Mouse (Mus musculus) forebrain, postnatal 0 days (tissue): Measurements from ENCODE around the gene Inpp4b. TPM values are rescaled to one million over a fixed set of nuclear protein-coding genes. Genes with fewer than 3 reads are reported as not detected.
A peak's percentile ranks its signal among the peaks of the same experiment; 100 is the strongest.

Experiments used
- ATAC-seq: fragments of 200-750 bp; cut with Nextera tagmentation; 2 replicates; pipeline ENCODE4 v1.8.0; 2017; ENCODE audit warnings: mild to moderate bottlenecking, moderate library complexity
- DNase-seq: peaks from one replicate; pipeline ENCODE4 v3.0.0-alpha.2; 2015
- H3K27ac ChIP-seq: fragments of 300-500 bp; sonication (generic); 2 replicates; pipeline ENCODE4 v1.5.1; 2014; ENCODE audit warnings: low read depth, mild to moderate bottlenecking, antibody characterized with exemption, low read length, moderate library complexity, mixed read lengths
- H3K27me3 ChIP-seq: fragments of 300-500 bp; sonication (generic); 2 replicates; pipeline ENCODE4 v1.6.1; 2014; ENCODE audit warnings: mild to moderate bottlenecking, low read length, mixed read lengths; ENCODE audit not compliant: insufficient read depth
- H3K36me3 ChIP-seq: fragments of 300-500 bp; sonication (generic); 2 replicates; pipeline ENCODE4 v1.6.1; 2014; ENCODE audit warnings: mild to moderate bottlenecking, moderate library complexity; ENCODE audit not compliant: insufficient read depth
- H3K4me1 ChIP-seq: fragments of 300-500 bp; sonication (generic); 2 replicates; pipeline ENCODE4 v1.6.1; 2014; ENCODE audit warnings: antibody characterized with exemption; ENCODE audit not compliant: insufficient read depth
- H3K4me2 ChIP-seq: fragments of 300-500 bp; sonication (generic); 2 replicates; pipeline ENCODE4 v1.6.1; 2014; ENCODE audit warnings: low read depth, mild to moderate bottlenecking, moderate library complexity
- H3K4me3 ChIP-seq: fragments of 300-500 bp; sonication (generic); 2 replicates; pipeline ENCODE4 v1.5.1; 2014; ENCODE audit warnings: low read depth, low read length, mixed read lengths
- H3K9ac ChIP-seq: fragments of 300-500 bp; sonication (generic); 2 replicates; pipeline ENCODE4 v1.6.1; 2014; ENCODE audit warnings: mild to moderate bottlenecking
- H3K9me3 ChIP-seq: fragments of 300-500 bp; sonication (generic); 2 replicates; pipeline ENCODE4 v1.6.1; 2016; ENCODE audit warnings: low read length
- CTCF ChIP-seq: sonication (generic); IDR thresholded peaks from 2 replicates; pipeline ENCODE4 v1.5.1; 2016; ENCODE audit warnings: antibody characterized with exemption, control low read depth, low read depth
- WGBS: fragments of 180-500 bp; shearing (Covaris S2); extraction: QIAGEN DNeasy Blood & Tissue Kit; methylation state at CpG from one replicate; pipeline ENCODE4 v1.1.7; 2014; 5-methylcytosine and 5-hydroxymethylcytosine counted together
- polyA plus RNA-seq: library from polyadenylated mRNA; unstranded; fragments of >200 nt; fragmentation: Nextera tagmentation; extraction: Ambion mirVana; gene quantifications from 2 replicates; pipeline ENCODE4 v1.2.1, GENCODE M21; 2015
- total RNA-seq: library from RNA; depleted of rRNA; stranded (reverse); fragments of >200 nt; gene quantifications from 2 replicates; pipeline ENCODE4 v1.2.3, GENCODE M21; 2014

The Inpp4b gene
- total and polyA plus RNA-seq, 2 experiments from 2014 or later = 6.7 to 10.6 TPM

- 80% methylated on average over 1 of the region's 1 CpGs for WGBS
- H3K27ac ChIP-seq = no peak overlapping the region
- H3K36me3 ChIP-seq = no peaks in the 10 kb centered on the region
- H3K9ac ChIP-seq = no peak overlapping the region
- no peak overlapping the region for H3K4me2 ChIP-seq
- no peaks in the 10 kb centered on the region; the same call in 1 of the 2 replicates for H3K27me3 ChIP-seq
- H3K4me3 ChIP-seq = no peak overlapping the region
- no peaks in the 10 kb centered on the region for H3K9me3 ChIP-seq
- H3K4me1 ChIP-seq = no peaks in the 10 kb centered on the region
- peak; percentile 86 for TF ChIP-seq CTCF
- ATAC-seq = no peak; the same call in 1 of the 2 replicates
- peak; percentile 82 for DNase-seq
Observed at GRCm38 (mm10) chr8:81349452-81349851, 7.1 kb downstream of the Inpp4b start.

GRCm38 (mm10) chr8:81353460-81353859 lies 11.1 kb downstream of the Inpp4b start:
- H3K4me1 ChIP-seq = no peaks in the 10 kb centered on the region
- no peak for ATAC-seq
- no peak for DNase-seq
- no peaks in the 10 kb centered on the region for H3K36me3 ChIP-seq
- WGBS = 90% methylated on average over 5 of the region's 5 CpGs
- H3K4me2 ChIP-seq = no peak overlapping the region
- H3K9ac ChIP-seq = no peak overlapping the region
- no peak overlapping the region for H3K4me3 ChIP-seq
- no peaks in the 10 kb centered on the region for H3K27me3 ChIP-seq
- TF ChIP-seq CTCF = no peak
- no peak overlapping the region for H3K27ac ChIP-seq
- no peaks in the 10 kb centered on the region for H3K9me3 ChIP-seq

- Histone ChIP-seq H3K9ac (no peak overlapping the region), H3K4me3 (no peak overlapping the region), H3K4me1 (no peaks in the 10 kb centered on the region), H3K4me2 (no peak overlapping the region), H3K27me3 (no peaks in the 10 kb centered on the region), H3K27ac (no peak overlapping the region), H3K9me3 (no peaks in the 10 kb centered on the region), H3K36me3 (no peaks in the 10 kb centered on the region)
- no peak for TF ChIP-seq CTCF
- DNase-seq (no peak), ATAC-seq (no peak)
- 84% methylated on average over 6 of the region's 6 CpGs for WGBS
Observed at GRCm38 (mm10) chr8:81358108-81358507, 15.8 kb downstream of the Inpp4b start.

GRCm38 (mm10) chr8:81360518-81360917 lies 18.2 kb downstream of the Inpp4b start:
- Histone ChIP-seq H3K4me1 (no peaks in the 10 kb centered on the region), H3K4me3 (no peak overlapping the region), H3K36me3 (no peaks in the 10 kb centered on the region), H3K27ac (no peak overlapping the region), H3K9me3 (no peaks in the 10 kb centered on the region), H3K4me2 (no peak overlapping the region), H3K27me3 (no peaks in the 10 kb centered on the region), H3K9ac (no peak overlapping the region)
- WGBS = 30% methylated on average over 2 of the region's 2 CpGs
- no peak for TF ChIP-seq CTCF
- peak; percentile 78 for ATAC-seq
- DNase-seq = peak; percentile 43

- Histone ChIP-seq H3K36me3 (no peaks in the 10 kb centered on the region), H3K9ac (no peak overlapping the region), H3K4me2 (no peak overlapping the region), H3K27me3 (no peaks in the 10 kb centered on the region), H3K4me1 (no peaks in the 10 kb centered on the region), H3K27ac (no peak overlapping the region), H3K4me3 (no peak overlapping the region), H3K9me3 (no peaks in the 10 kb centered on the region)
- DNase-seq (no peak), ATAC-seq (no peak)
- no peak for TF ChIP-seq CTCF
- 62% methylated on average over 2 of the region's 2 CpGs for WGBS
Observed at GRCm38 (mm10) chr8:81361162-81361561, 18.8 kb downstream of the Inpp4b start.

- 77% methylated on average over 5 of the region's 5 CpGs for WGBS
- Histone ChIP-seq H3K4me2 (no peak overlapping the region), H3K9ac (no peak overlapping the region), H3K27ac (no peak overlapping the region), H3K9me3 (no peaks in the 10 kb centered on the region), H3K4me1 (no peaks in the 10 kb centered on the region), H3K4me3 (no peak overlapping the region), H3K27me3 (no peaks in the 10 kb centered on the region), H3K36me3 (no peaks in the 10 kb centered on the region)
- DNase-seq = no peak
- no peak for ATAC-seq
- TF ChIP-seq CTCF = no peak
Observed at GRCm38 (mm10) chr8:81370607-81371006, 28.3 kb downstream of the Inpp4b start.

- DNase-seq (no peak), ATAC-seq (no peak)
- no peaks in the 10 kb centered on the region for H3K36me3 ChIP-seq
- no peaks in the 10 kb centered on the region for H3K27me3 ChIP-seq
- no peak overlapping the region for H3K4me2 ChIP-seq
- no peak for TF ChIP-seq CTCF
- no peak overlapping the region for H3K27ac ChIP-seq
- 60% methylated on average over 4 of the region's 4 CpGs for WGBS
- no peak overlapping the region for H3K4me3 ChIP-seq
- no peaks in the 10 kb centered on the region for H3K4me1 ChIP-seq
- H3K9me3 ChIP-seq = no peaks in the 10 kb centered on the region
- H3K9ac ChIP-seq = no peak overlapping the region
Observed at GRCm38 (mm10) chr8:81371844-81372243, 29.5 kb downstream of the Inpp4b start.
